Comparison of ENCODE assay signal across 24 mouse cellular contexts in the genomic region with DNA sequence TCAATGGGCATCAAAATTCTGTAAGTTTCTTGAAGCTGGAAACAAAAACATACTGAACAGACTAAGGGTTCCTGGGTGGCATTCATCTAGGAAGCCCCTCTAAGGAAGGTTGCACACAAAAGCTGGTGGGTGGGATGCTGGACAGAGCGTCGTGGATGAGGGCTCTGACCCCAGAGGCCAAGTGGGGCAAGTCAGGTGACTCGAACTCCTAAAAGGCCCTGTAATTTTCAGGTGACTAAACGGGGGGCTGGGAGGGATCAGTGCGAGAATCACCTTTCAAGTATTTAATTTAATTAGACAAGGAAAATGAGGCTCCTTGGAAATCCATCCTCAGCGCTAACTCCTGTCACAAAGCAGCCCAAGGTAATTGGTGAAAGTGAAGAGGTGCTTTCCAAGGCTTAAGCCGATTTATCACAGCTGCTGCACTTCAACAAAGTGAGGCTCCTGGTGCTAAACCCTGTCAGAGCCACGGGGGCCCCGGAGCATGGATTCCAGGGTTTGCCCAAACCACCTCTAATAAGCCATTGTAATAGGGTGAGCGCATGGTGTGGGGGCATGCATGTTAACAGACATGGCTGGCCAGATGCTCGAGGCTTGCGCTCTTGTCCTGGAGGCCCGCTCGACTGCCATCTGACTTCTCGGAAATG. TPM values are rescaled to one million over a fixed set of nuclear protein-coding genes. Genes with fewer than 3 reads are reported as not detected.
DNase-seq lines count a peak whose midpoint lies in the region; ATAC-seq lines count a peak whose summit lies in the region.
"Had no signal": no experiment of that assay in that cellular context is flagged by ENCODE, and none has a peak within 500 bp of the region (broad histone marks: within the 10 kb centered on the region; RNA-seq: fewer than 3 reads in every experiment).

No protein-coding gene starts in this region.

- DNase-seq in midbrain, embryonic 10.5 days (ENCODE audit: low spot score), result peak; percentile 15
- DNase-seq in embryo, embryonic 9.5 days (ENCODE audit: extremely low spot score), result peak; percentile 5
- DNase-seq in forebrain, embryonic 14.5 days (ENCODE audit: low spot score), result peak; percentile 22
- DNase-seq in cerebellum, postnatal 36 days, result no peak
- DNase-seq in left cerebral cortex, adult 11 months (ENCODE audit: low spot score), result no peak
- no peak for DNase-seq in gastrocnemius, postnatal 4 days (ENCODE audit: low spot score in 2 of 2)
- DNase-seq: adrenal gland, adult 2 months; cerebellum, adult 11-12 months; cerebellum, postnatal 14 days; kidney, adult 9 months; kidney, postnatal 25 days; lung, adult 18-20 months; lung, postnatal 14 days; thymus, adult 18-20 months; thymus, postnatal 4 days had no signal

- peaks cover 14% of the 10 kb centered on the region for H3K27me3 ChIP-seq in midbrain, embryonic 10.5 days (ENCODE audit: low read depth, poor library complexity, severe bottlenecking)
- no peaks in the 10 kb centered on the region for H3K27me3 ChIP-seq in midbrain, embryonic 16.5 days (ENCODE audit: control insufficient read depth, insufficient read depth, low read depth, low read length)
- H3K27me3 ChIP-seq in forebrain, embryonic 14.5 days (replicated peaks; ENCODE audit: control insufficient read depth, insufficient read depth, low read length), result no peaks in the 10 kb centered on the region
- H3K27me3 ChIP-seq: embryonic facial prominence, embryonic 13.5 days; hindbrain, embryonic 15.5 days; limb, embryonic 13.5 days; liver, embryonic 12.5 days; midbrain, embryonic 12.5 days; neural tube, embryonic 12.5 days had no signal

- peaks cover 17% of the 10 kb centered on the region for H3K4me1 ChIP-seq in midbrain, embryonic 10.5 days
- no peaks in the 10 kb centered on the region for H3K4me1 ChIP-seq in midbrain, embryonic 16.5 days (ENCODE audit: control insufficient read depth, insufficient read depth, low read length)
- peaks cover 7% of the 10 kb centered on the region; the same call in 1 of the 2 replicates for H3K4me1 ChIP-seq in forebrain, embryonic 14.5 days (ENCODE audit: control insufficient read depth, insufficient read depth, low read length)
- H3K4me1 ChIP-seq: embryonic facial prominence, embryonic 13.5 days; hindbrain, embryonic 15.5 days; limb, embryonic 13.5 days; liver, embryonic 12.5 days; neural tube, embryonic 12.5 days had no signal

- no peak overlapping the region for H3K9ac ChIP-seq in midbrain, embryonic 16.5 days (ENCODE audit: low read depth, low read length)
- H3K9ac ChIP-seq in forebrain, embryonic 14.5 days (ENCODE audit: low read length), result no peak overlapping the region
- H3K9ac ChIP-seq: embryonic facial prominence, embryonic 13.5 days; hindbrain, embryonic 15.5 days; limb, embryonic 13.5 days; liver, embryonic 12.5 days; midbrain, embryonic 12.5 days; neural tube, embryonic 12.5 days had no signal

- H3K4me2 ChIP-seq in midbrain, embryonic 16.5 days (ENCODE audit: low read length), result no peak overlapping the region
- H3K4me2 ChIP-seq in forebrain, embryonic 14.5 days (ENCODE audit: low read length), result no peak overlapping the region; the same call in 1 of the 2 replicates
- H3K4me2 ChIP-seq: embryonic facial prominence, embryonic 13.5 days; heart, embryonic 11.5 days; hindbrain, embryonic 15.5 days; limb, embryonic 13.5 days; liver, embryonic 12.5 days; midbrain, embryonic 12.5 days; neural tube, embryonic 12.5 days had no signal

- 36% methylated on average over 15 of the region's 15 CpGs for WGBS in midbrain, embryonic 10.5 days
- 23% methylated on average over 15 of the region's 15 CpGs for WGBS in midbrain, embryonic 16.5 days
- WGBS in forebrain, embryonic 14.5 days, result 4% methylated on average over 15 of the region's 15 CpGs

- H3K4me3 ChIP-seq in midbrain, embryonic 10.5 days, result no peak overlapping the region
- no peak overlapping the region for H3K4me3 ChIP-seq in midbrain, embryonic 16.5 days (ENCODE audit: low read depth, low read length)
- no peak overlapping the region for H3K4me3 ChIP-seq in forebrain, embryonic 14.5 days (ENCODE audit: low read depth, low read length)
- H3K4me3 ChIP-seq: embryonic facial prominence, embryonic 13.5 days; hindbrain, embryonic 15.5 days; layer of hippocampus, adult 2 months; limb, embryonic 13.5 days; liver, embryonic 12.5 days; midbrain, embryonic 12.5 days; neural tube, embryonic 12.5 days had no signal

- H3K36me3 ChIP-seq in midbrain, embryonic 10.5 days, result no peaks in the 10 kb centered on the region
- no peaks in the 10 kb centered on the region for H3K36me3 ChIP-seq in midbrain, embryonic 16.5 days (ENCODE audit: control insufficient read depth, insufficient read depth, low read length)
- H3K36me3 ChIP-seq in forebrain, embryonic 14.5 days (ENCODE audit: control insufficient read depth, insufficient read depth, low read length), result no peaks in the 10 kb centered on the region
- H3K36me3 ChIP-seq: embryonic facial prominence, embryonic 13.5 days; hindbrain, embryonic 15.5 days; limb, embryonic 13.5 days; liver, embryonic 12.5 days; midbrain, embryonic 12.5 days; neural tube, embryonic 12.5 days had no signal

- H3K9me3 ChIP-seq in midbrain, embryonic 10.5 days (replicated peaks), result 0 out of 2 replicates have a peak, but pooled peaks cover 6% of the 10 kb centered on the region
- H3K9me3 ChIP-seq in midbrain, embryonic 16.5 days (replicated peaks; ENCODE audit: control insufficient read depth, low read length, poor library complexity, severe bottlenecking), result no peaks in the 10 kb centered on the region
- no peaks in the 10 kb centered on the region for H3K9me3 ChIP-seq in forebrain, embryonic 14.5 days (replicated peaks; ENCODE audit: control insufficient read depth, low read length)
- H3K9me3 ChIP-seq: embryonic facial prominence, embryonic 13.5 days; hindbrain, embryonic 15.5 days; liver, embryonic 12.5 days; midbrain, embryonic 12.5 days; neural tube, embryonic 12.5 days had no signal

- no peak for ATAC-seq in midbrain, embryonic 16.5 days
- no peak for ATAC-seq in forebrain, embryonic 14.5 days
- ATAC-seq: liver, embryonic 12.5 days had no signal

- 0 out of 2 replicates have a peak overlapping the region, but pooled peaks have one; percentile 34 for H3K27ac ChIP-seq in midbrain, embryonic 10.5 days (replicated peaks)
- no peak overlapping the region for H3K27ac ChIP-seq in midbrain, embryonic 16.5 days (ENCODE audit: low read length)
- no peak overlapping the region for H3K27ac ChIP-seq in forebrain, embryonic 14.5 days (ENCODE audit: low read depth, low read length)
- H3K27ac ChIP-seq: embryonic facial prominence, embryonic 13.5 days; hindbrain, embryonic 15.5 days; layer of hippocampus, adult 2 months; limb, embryonic 13.5 days; liver, embryonic 12.5 days; midbrain, embryonic 12.5 days; neural tube, embryonic 12.5 days had no signal

RNA-seq across cellular contexts. Expression of a gene that starts 59.1 kb away (rescaled TPM):
- 15.9 and 18.5 TPM in 2 replicates for polyA plus RNA-seq in midbrain, embryonic 10.5 days (2016; fragmentation: Nextera tagmentation; extraction: Ambion mirVana)
- 15.9 and 19.0 TPM in 2 replicates for polyA plus RNA-seq in midbrain, embryonic 16.5 days (2015; fragmentation: Nextera tagmentation; extraction: Ambion mirVana)
- polyA plus RNA-seq in forebrain, embryonic 14.5 days (2014; fragmentation: Nextera tagmentation; extraction: Ambion mirVana), result 10.1 and 13.0 TPM in 2 replicates
- 10 to 100 TPM; 14.2 to 15.4 TPM for total RNA-seq in gastrocnemius, postnatal 4 days (2021)

RNA-seq across cellular contexts. Expression of a gene that starts 59.4 kb away (rescaled TPM):
- polyA plus RNA-seq in midbrain, embryonic 10.5 days (2016; fragmentation: Nextera tagmentation; extraction: Ambion mirVana), result 18.3 and 24.2 TPM in 2 replicates
- polyA plus RNA-seq in midbrain, embryonic 16.5 days (2015; fragmentation: Nextera tagmentation; extraction: Ambion mirVana), result 20.6 and 21.8 TPM in 2 replicates
- 24.4 and 26.4 TPM in 2 replicates for polyA plus RNA-seq in forebrain, embryonic 14.5 days (2014; fragmentation: Nextera tagmentation; extraction: Ambion mirVana)
- total RNA-seq in gastrocnemius, postnatal 4 days (2021), result 1 to 10 TPM; 4.9 to 6.6 TPM

Comparison
In these comparisons a context has a peak if more than half of its experiments do, and no peak if none do; other contexts are left out.
1. DNase-seq: peak in midbrain, embryonic 10.5 days (single experiment), embryo, embryonic 9.5 days (single experiment) and forebrain, embryonic 14.5 days (single experiment); none in cerebellum, postnatal 36 days (0 of 2), left cerebral cortex, adult 11 months (single experiment) and gastrocnemius, postnatal 4 days (0 of 2).